Mouse (Mus musculus): Measurements from ENCODE around the gene Gstm4. TPM values are rescaled to one million over a fixed set of nuclear protein-coding genes. Genes with fewer than 3 reads are reported as not detected.
"Not testable (repeated sequence)": the region's sequence is repeated elsewhere in the genome, so short reads cannot be mapped to it uniquely, and the experiment has no call there.

Gene Gstm4
- total and polyA plus RNA-seq, 2 experiments from 2014 or later: 4.1 to 25.9 TPM

DNA sequence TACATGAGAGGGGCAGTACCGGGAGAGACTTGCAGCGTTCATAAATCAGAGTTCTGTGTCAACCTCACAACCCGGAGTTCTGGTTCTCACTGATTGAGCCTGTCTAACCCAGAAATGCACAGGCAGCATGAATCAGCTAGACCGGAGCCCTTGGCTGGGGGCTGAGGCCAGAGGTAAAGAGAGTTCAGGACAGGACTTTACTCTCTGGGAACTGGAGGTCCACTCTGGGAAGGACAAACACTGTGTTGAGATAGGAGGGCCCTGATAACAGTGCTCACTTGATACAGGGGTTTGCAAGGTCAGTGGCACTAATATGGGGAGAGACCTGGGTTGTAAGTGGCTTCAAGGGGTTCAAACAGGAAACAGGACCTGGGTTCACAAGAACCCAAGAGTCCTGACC lies 19.4 kb downstream of the Gstm4 start:
- no peak overlapping the region for H3K4me2 ChIP-seq (ENCODE audit: low read depth, low read length, poor library complexity, severe bottlenecking)
- H3K9me3 ChIP-seq (ENCODE audit: low read length): no peaks in the 10 kb centered on the region
- TF ChIP-seq CTCF (IDR thresholded peaks at IDR 0.05): no peak
- no peak for DNase-seq (ENCODE audit: low spot score)
- no peaks in the 10 kb centered on the region for H3K27me3 ChIP-seq (ENCODE audit: insufficient read depth, low read length)
- no peaks in the 10 kb centered on the region for H3K36me3 ChIP-seq (ENCODE audit: insufficient read depth, low read length)
- WGBS: 83% methylated on average over 4 of the region's 4 CpGs
- H3K9ac ChIP-seq (replicated peaks; ENCODE audit: low read length, poor library complexity, severe bottlenecking): no peak overlapping the region
- H3K27ac ChIP-seq (ENCODE audit: low read depth, low read length): no peak overlapping the region
- H3K4me3 ChIP-seq (ENCODE audit: low read depth, low read length): no peak overlapping the region
- no peak for ATAC-seq (ENCODE audit: low FRiP score)
- H3K4me1 ChIP-seq (ENCODE audit: insufficient read depth, low read length): no peaks in the 10 kb centered on the region

DNA sequence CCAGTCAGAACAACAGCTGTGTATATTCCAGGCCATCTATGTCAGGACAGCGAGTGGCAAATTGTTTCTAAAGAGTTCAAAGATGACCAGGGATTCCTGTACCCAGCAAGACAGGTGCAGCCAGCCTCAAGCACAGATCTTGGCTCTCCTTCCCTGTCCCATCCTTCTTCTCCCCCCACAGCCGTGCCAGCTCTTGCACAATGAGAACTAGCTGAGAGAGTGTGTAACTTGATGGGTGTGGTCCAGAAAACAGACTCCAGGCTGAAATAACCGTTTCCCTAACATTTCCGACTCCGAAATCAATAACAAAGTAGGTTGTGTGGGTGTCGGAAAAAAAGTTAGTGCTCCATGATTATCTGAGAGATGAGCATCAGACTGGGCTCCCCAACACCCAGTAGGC lies 22.0 kb downstream of the Gstm4 start:
- 81% methylated on average over 6 of the region's 6 CpGs for WGBS
- no peak overlapping the region for H3K4me3 ChIP-seq (ENCODE audit: low read depth, low read length)
- TF ChIP-seq CTCF (IDR thresholded peaks at IDR 0.05): no peak
- no peak for DNase-seq (ENCODE audit: low spot score)
- no peaks in the 10 kb centered on the region for H3K27me3 ChIP-seq (ENCODE audit: insufficient read depth, low read length)
- no peaks in the 10 kb centered on the region for H3K4me1 ChIP-seq (ENCODE audit: insufficient read depth, low read length)
- ATAC-seq (ENCODE audit: low FRiP score): no peak
- H3K4me2 ChIP-seq (ENCODE audit: low read depth, low read length, poor library complexity, severe bottlenecking): no peak overlapping the region
- no peak overlapping the region for H3K9ac ChIP-seq (replicated peaks; ENCODE audit: low read length, poor library complexity, severe bottlenecking)
- H3K9me3 ChIP-seq (ENCODE audit: low read length): no peaks in the 10 kb centered on the region
- no peaks in the 10 kb centered on the region for H3K36me3 ChIP-seq (ENCODE audit: insufficient read depth, low read length)
- no peak overlapping the region for H3K27ac ChIP-seq (ENCODE audit: low read depth, low read length)

DNA sequence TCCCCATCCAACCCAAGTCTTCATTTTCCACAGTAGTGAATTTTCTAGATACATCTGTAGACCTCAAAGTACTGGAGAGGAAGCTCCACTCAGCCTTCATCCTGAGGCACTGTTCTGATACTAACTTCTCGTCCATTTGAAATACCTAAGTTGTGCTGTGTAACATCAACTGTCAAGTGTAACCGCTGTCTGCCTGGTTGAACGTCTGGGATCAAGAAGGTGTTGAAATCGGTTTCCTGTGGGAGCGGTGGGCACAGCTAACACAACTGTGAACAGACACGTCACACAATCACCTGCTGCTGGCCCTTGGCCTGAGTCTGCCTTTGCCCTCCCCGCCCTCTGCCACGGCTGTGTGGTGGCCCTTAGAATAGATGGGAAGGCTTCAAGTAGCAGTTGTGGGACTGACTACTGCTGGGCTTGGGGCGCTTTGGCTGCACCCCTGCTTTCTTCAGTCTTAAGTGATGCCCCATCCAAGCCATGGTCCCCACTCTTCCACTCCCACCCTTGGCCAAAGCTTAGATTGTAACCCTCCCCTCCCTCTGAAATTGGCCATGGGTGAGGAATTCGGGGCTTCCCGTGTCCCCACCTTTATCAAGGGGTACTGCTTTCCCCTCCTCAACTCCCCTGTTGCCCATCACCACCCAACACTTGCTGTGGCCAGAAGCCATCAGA lies 24.2 kb downstream of the Gstm4 start:
- WGBS: 88% methylated on average over 11 of the region's 11 CpGs
- not testable (repeated sequence) for H3K27ac ChIP-seq (ENCODE audit: low read depth, low read length)

DNA sequence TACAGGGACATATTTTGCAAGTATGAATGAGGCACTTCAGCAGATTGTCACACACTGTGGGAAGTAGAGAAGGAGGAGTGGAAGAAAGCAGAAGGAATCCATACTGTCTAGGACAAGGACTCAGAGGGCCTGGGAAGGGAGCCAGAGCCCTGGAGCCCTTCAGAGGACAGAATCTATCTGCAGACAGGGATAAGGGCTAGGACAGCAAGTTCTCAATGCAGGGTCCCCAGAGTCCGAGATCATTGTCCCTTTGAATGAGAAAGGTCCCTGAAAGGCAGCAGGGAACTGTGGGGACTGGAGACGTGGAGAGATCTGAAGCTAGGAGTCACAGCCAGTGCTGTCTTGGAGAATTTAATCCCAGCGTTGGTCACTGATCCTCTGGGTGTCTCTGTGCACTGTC lies 25.5 kb downstream of the Gstm4 start:
- not testable (repeated sequence) for ATAC-seq (ENCODE audit: low FRiP score); H3K4me1 ChIP-seq (ENCODE audit: insufficient read depth, low read length); H3K9ac ChIP-seq (replicated peaks; ENCODE audit: low read length, poor library complexity, severe bottlenecking); H3K4me2 ChIP-seq (ENCODE audit: low read depth, low read length, poor library complexity, severe bottlenecking); H3K9me3 ChIP-seq (ENCODE audit: low read length); H3K36me3 ChIP-seq (ENCODE audit: insufficient read depth, low read length); DNase-seq (ENCODE audit: low spot score); H3K27me3 ChIP-seq (ENCODE audit: insufficient read depth, low read length); H3K4me3 ChIP-seq (ENCODE audit: low read depth, low read length); H3K27ac ChIP-seq (ENCODE audit: low read depth, low read length)
- 53% methylated on average over 3 of the region's 3 CpGs for WGBS

More for the DNA sequence above, 24.2 kb downstream of the Gstm4 start:
- not testable (repeated sequence) for H3K9ac ChIP-seq (replicated peaks; ENCODE audit: low read length, poor library complexity, severe bottlenecking); DNase-seq (ENCODE audit: low spot score); H3K27me3 ChIP-seq (ENCODE audit: insufficient read depth, low read length); H3K36me3 ChIP-seq (ENCODE audit: insufficient read depth, low read length); ATAC-seq (ENCODE audit: low FRiP score); H3K4me3 ChIP-seq (ENCODE audit: low read depth, low read length); H3K4me1 ChIP-seq (ENCODE audit: insufficient read depth, low read length); H3K4me2 ChIP-seq (ENCODE audit: low read depth, low read length, poor library complexity, severe bottlenecking); H3K9me3 ChIP-seq (ENCODE audit: low read length)

DNA sequence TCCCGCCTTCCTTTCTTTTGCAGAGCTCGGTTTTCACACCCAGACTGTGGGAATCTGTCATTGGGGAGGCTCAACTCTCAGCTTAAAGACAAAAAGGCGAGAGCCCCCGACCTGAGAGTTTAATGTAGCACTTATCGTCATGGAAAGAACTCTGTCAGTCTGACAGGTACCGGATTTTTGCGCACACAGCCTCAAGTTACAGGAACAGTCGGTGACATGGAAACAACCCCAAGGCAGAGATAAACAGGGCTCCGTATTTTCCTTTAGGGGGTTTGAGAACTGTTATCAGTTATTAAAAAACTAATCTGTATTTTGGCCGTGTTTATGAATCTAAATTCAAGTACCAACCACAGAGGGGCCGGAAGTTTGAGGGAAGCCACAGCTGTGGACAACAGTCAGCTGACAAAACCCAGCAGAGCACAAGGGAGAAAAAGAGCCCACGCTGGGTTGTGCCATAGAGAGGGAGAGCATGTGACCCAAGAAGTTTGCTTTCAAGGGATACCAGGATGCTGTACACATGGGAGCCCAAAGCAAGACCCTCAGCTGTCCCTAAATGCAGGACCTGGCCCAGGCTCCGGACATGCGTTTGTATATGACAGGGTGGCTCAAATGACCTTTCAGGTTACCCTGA lies 26.4 kb downstream of the Gstm4 start:
- H3K27ac ChIP-seq (ENCODE audit: low read depth, low read length): peak overlapping the region; percentile 76
- H3K4me1 ChIP-seq (ENCODE audit: insufficient read depth, low read length): no peaks in the 10 kb centered on the region; the same call in 1 of the 2 replicates
- peak overlapping the region; percentile 55 for H3K9ac ChIP-seq (replicated peaks; ENCODE audit: low read length, poor library complexity, severe bottlenecking)
- DNase-seq (ENCODE audit: low spot score): no peak
- TF ChIP-seq CTCF (IDR thresholded peaks at IDR 0.05): no peak
- peak overlapping the region; percentile 41 for H3K4me3 ChIP-seq (ENCODE audit: low read depth, low read length)
- H3K4me2 ChIP-seq (ENCODE audit: low read depth, low read length, poor library complexity, severe bottlenecking): peak overlapping the region; percentile 77
- H3K9me3 ChIP-seq (ENCODE audit: low read length): no peaks in the 10 kb centered on the region
- 27% methylated on average over 14 of the region's 14 CpGs for WGBS
- no peaks in the 10 kb centered on the region for H3K27me3 ChIP-seq (ENCODE audit: insufficient read depth, low read length)
- no peak for ATAC-seq (ENCODE audit: low FRiP score)
- H3K36me3 ChIP-seq (ENCODE audit: insufficient read depth, low read length): no peaks in the 10 kb centered on the region

DNA sequence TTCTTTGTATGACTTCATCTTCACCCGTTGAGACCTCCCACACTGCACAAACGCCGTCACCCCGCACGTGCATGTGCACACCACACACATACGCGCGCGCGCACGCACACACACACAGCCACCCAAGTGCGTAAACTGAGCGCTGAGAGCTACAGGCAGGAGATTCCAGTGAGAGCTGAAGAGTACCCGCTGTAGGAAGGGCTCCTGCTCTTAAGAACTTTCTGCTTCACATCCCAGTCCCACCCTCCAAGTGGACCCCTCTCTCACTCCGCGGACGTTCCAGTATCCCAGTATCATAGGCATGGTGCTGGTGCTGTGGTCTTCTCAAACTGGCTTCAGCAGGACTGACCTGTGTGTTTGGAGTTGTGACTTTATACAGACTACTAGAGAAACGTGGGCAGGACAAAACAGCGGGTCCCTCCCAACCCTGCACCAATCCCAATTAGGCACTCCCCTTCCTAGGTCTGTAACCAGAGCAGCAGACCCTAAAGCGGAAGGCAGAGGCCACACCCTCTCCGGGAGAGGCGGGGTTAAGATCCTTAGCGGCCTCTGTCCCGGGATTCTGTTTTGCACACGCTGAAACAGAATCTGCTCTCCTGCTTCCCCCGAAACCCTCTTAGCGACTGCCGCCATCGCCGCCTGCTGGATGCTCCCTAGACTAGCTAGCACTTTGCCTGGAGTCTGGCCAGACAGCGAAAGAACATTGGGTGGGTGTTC lies 27.1 kb downstream of the Gstm4 start, which contains the start of gene Gstm1:
Gene Gstm1 (minus strand): TSS at position 501 of the 717 bp plus-strand sequence.
- under 1% methylated on average over 31 of the region's 31 CpGs for WGBS
- peak; percentile 97 for TF ChIP-seq CTCF (IDR thresholded peaks at IDR 0.05)

DNA sequence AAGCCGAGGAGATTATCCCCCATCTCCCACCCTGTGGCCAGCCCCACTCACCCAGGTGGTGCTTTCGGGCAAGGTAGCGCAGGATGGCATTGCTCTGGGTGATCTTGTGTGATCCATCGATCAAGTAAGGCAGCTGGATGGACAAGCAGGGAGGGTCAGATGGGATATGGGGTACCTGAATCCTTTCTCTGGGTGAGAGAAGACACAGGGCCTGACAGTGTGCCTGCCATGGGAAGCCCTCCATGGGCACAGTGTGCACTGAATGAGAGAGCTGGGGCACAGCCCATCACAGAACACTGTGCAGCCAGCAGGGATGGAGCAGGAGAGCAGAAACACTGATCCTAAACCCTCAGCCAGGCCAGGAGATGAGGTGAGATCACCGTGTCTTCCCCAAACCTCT lies 28.2 kb downstream of the Gstm4 start:
- peak overlapping the region; percentile 55; the same call in 1 of the 2 replicates for H3K9ac ChIP-seq (replicated peaks; ENCODE audit: low read length, poor library complexity, severe bottlenecking)
- peak overlapping the region; percentile 76; the same call in 1 of the 2 replicates for H3K27ac ChIP-seq (ENCODE audit: low read depth, low read length)
- not testable (repeated sequence) for H3K36me3 ChIP-seq (ENCODE audit: insufficient read depth, low read length); ATAC-seq (ENCODE audit: low FRiP score); H3K27me3 ChIP-seq (ENCODE audit: insufficient read depth, low read length); H3K4me1 ChIP-seq (ENCODE audit: insufficient read depth, low read length); H3K9me3 ChIP-seq (ENCODE audit: low read length); DNase-seq (ENCODE audit: low spot score)
- 86% methylated on average over 5 of the region's 5 CpGs for WGBS
- peak overlapping the region; percentile 41; the same call in 1 of the 2 replicates for H3K4me3 ChIP-seq (ENCODE audit: low read depth, low read length)
- peak overlapping the region; percentile 77 for H3K4me2 ChIP-seq (ENCODE audit: low read depth, low read length, poor library complexity, severe bottlenecking)

More for the DNA sequence above, 27.1 kb downstream of the Gstm4 start, which contains the start of gene Gstm1:
- H3K27ac ChIP-seq (ENCODE audit: low read depth, low read length): peak within 1 kb of the TSS; percentile 76
- H3K4me2 ChIP-seq (ENCODE audit: low read depth, low read length, poor library complexity, severe bottlenecking): peak within 1 kb of the TSS; percentile 77
- H3K4me3 ChIP-seq (ENCODE audit: low read depth, low read length): peak within 1 kb of the TSS; percentile 41
- H3K4me1 ChIP-seq (ENCODE audit: insufficient read depth, low read length): no peaks in the 10 kb centered on the region; the same call in 1 of the 2 replicates
- peak; percentile 97 for DNase-seq (ENCODE audit: low spot score)
- peak within 1 kb of the TSS; percentile 55 for H3K9ac ChIP-seq (replicated peaks; ENCODE audit: low read length, poor library complexity, severe bottlenecking)
- H3K36me3 ChIP-seq (ENCODE audit: insufficient read depth, low read length): no peaks in the 10 kb centered on the region
- H3K27me3 ChIP-seq (ENCODE audit: insufficient read depth, low read length): no peaks in the 10 kb centered on the region
- no peaks in the 10 kb centered on the region for H3K9me3 ChIP-seq (ENCODE audit: low read length)
- ATAC-seq (ENCODE audit: low FRiP score): peak; percentile 91
